Mouse (Mus musculus): ENCODE data around the gene C3ar1. TPM values are rescaled to one million over a fixed set of nuclear protein-coding genes. Genes with fewer than 3 reads are reported as not detected.

C3ar1 gene
- polyA plus RNA-seq, 1 experiment from 2014 or later: 2.5 TPM

DNA sequence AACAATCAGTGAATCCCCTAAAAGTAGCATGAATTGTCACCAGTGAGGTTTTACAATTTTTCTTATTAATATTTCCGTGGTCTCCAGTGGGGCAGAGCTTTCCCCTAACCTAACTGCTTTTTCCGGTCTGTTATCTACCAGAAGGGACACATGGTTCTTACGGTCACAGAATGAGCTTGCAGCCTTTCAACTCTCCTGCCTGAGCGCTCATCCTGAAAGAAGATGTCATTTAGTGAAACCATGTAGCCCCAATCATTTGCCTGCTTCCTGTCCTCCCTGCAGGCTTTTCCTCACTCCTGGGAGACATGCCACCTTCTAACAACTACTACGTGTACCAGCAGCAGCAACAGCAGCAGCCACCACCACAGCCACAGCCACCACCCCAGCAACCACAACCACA lies 18.4 kb downstream of the C3ar1 start:
- no peak for ATAC-seq (ENCODE audit: low FRiP score, low TSS enrichment)
- Histone ChIP-seq H3K4me1 (replicated peaks; ENCODE audit: control insufficient read depth, insufficient read depth) (no peaks in the 10 kb centered on the region), H3K4me2 (replicated peaks; ENCODE audit: low read depth) (no peak overlapping the region), H3K27ac (replicated peaks) (no peak overlapping the region), H3K9me3 (ENCODE audit: control insufficient read depth, low read length) (no peaks in the 10 kb centered on the region), H3K27me3 (ENCODE audit: control insufficient read depth, insufficient read depth, low read length) (no peaks in the 10 kb centered on the region), H3K9ac (ENCODE audit: low read length) (no peak overlapping the region), H3K36me3 (ENCODE audit: control insufficient read depth, insufficient read depth, low read length) (peaks cover 57% of the 10 kb centered on the region), H3K4me3 (ENCODE audit: low read depth, low read length) (no peak overlapping the region)
- DNase-seq (ENCODE audit: low spot score): no peak
- WGBS: 86% methylated on average over 5 of the region's 5 CpGs
- TF ChIP-seq CTCF (IDR thresholded peaks at IDR 0.05; ENCODE audit: low read depth) (no peak), EP300 (optimal IDR thresholded peaks at IDR 0.05) (no peak)

DNA sequence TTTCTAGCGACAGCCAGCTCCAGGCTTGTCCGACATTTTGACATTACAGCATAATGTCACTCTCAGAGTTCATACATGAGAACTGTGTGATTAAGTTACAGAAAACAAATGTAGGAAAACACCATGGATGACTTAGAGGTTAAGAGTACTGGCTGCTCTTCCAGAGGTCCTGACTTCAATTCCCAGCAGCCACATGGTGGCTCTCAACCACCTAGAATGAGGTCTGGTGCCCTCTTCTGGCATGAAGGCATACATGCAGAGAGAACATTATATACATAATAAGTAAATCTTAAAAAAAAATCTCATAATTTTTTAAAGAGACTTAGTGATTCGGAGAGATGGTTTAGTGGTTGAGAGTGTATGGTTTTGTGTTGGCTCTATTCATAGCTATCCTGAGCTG lies 19.0 kb downstream of the C3ar1 start:
- WGBS: 97% methylated on average over 3 of the region's 3 CpGs
- TF ChIP-seq EP300 (optimal IDR thresholded peaks at IDR 0.05) (no peak), CTCF (IDR thresholded peaks at IDR 0.05; ENCODE audit: low read depth) (peak; percentile 44)

DNA sequence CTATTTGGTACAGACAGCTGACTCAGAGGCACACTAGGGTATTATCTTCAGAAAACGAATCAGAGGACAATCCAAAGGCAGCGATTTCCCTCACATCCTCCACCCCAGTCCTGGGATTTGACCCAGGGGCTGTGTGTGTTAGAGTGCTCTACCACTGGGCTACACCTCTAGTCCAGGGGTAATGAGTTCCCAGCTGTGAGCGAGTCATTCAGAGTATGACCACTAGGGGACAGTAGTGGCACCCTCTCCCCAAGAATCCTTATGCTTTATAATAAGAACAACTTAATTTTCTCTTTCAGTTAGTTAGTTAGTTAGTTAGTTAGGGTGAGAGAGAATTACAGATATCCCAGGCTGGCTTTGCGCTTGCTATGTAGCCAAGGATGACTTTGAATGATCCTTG lies 21.6 kb downstream of the C3ar1 start:
- DNase-seq (ENCODE audit: low spot score) (no peak), ATAC-seq (ENCODE audit: low FRiP score, low TSS enrichment) (no peak; the same call in 1 of the 2 replicates)
- Histone ChIP-seq H3K36me3 (ENCODE audit: control insufficient read depth, insufficient read depth, low read length) (peaks cover 50% of the 10 kb centered on the region), H3K27me3 (ENCODE audit: control insufficient read depth, insufficient read depth, low read length) (no peaks in the 10 kb centered on the region), H3K4me3 (ENCODE audit: low read depth, low read length) (no peak overlapping the region), H3K4me1 (replicated peaks; ENCODE audit: control insufficient read depth, insufficient read depth) (no peaks in the 10 kb centered on the region), H3K9me3 (ENCODE audit: control insufficient read depth, low read length) (no peaks in the 10 kb centered on the region), H3K27ac (replicated peaks) (no peak overlapping the region), H3K9ac (ENCODE audit: low read length) (no peak overlapping the region), H3K4me2 (replicated peaks; ENCODE audit: low read depth) (no peak overlapping the region)
- 75% methylated on average over 4 of the region's 4 CpGs for WGBS
- peak; percentile 84 for TF ChIP-seq CTCF (IDR thresholded peaks at IDR 0.05; ENCODE audit: low read depth)
- no peak for TF ChIP-seq EP300 (optimal IDR thresholded peaks at IDR 0.05)

More for the DNA sequence above, 19.0 kb downstream of the C3ar1 start:
- Histone ChIP-seq H3K4me1 (replicated peaks; ENCODE audit: control insufficient read depth, insufficient read depth) (no peaks in the 10 kb centered on the region), H3K4me3 (ENCODE audit: low read depth, low read length) (no peak overlapping the region), H3K9me3 (ENCODE audit: control insufficient read depth, low read length) (no peaks in the 10 kb centered on the region), H3K27me3 (ENCODE audit: control insufficient read depth, insufficient read depth, low read length) (no peaks in the 10 kb centered on the region), H3K27ac (replicated peaks) (no peak overlapping the region), H3K36me3 (ENCODE audit: control insufficient read depth, insufficient read depth, low read length) (peaks cover 60% of the 10 kb centered on the region), H3K4me2 (replicated peaks; ENCODE audit: low read depth) (no peak overlapping the region), H3K9ac (ENCODE audit: low read length) (no peak overlapping the region)
- no peak for ATAC-seq (ENCODE audit: low FRiP score, low TSS enrichment)
- no peak for DNase-seq (ENCODE audit: low spot score)

DNA sequence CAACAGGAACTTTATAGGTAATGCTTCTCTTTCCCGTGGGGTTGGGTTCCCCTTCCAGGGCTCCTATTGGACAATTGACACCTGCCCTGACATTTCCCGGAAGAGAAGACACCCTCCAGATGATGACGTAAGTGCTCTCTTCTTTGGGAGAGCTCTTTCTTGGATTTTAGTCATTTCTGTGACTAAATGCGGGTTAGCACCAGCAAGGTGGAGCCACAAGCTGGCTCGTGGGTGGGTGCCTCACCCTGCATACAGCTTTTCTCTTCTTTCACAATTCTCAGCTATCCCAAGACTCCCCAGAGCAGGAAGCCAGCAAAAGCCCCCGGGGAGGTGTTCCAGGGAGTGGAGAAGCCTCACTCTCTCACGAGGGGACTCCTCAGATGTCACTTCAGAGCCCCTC lies 23.1 kb downstream of the C3ar1 start:
- H3K27ac ChIP-seq (replicated peaks): no peak overlapping the region
- ATAC-seq (ENCODE audit: low FRiP score, low TSS enrichment) (no peak), DNase-seq (ENCODE audit: low spot score) (no peak)
- H3K4me3 ChIP-seq (ENCODE audit: low read depth, low read length): no peak overlapping the region
- peaks cover 46% of the 10 kb centered on the region for H3K36me3 ChIP-seq (ENCODE audit: control insufficient read depth, insufficient read depth, low read length)
- no peak overlapping the region for H3K9ac ChIP-seq (ENCODE audit: low read length)
- H3K27me3 ChIP-seq (ENCODE audit: control insufficient read depth, insufficient read depth, low read length): no peaks in the 10 kb centered on the region
- H3K4me2 ChIP-seq (replicated peaks; ENCODE audit: low read depth): no peak overlapping the region
- H3K4me1 ChIP-seq (replicated peaks; ENCODE audit: control insufficient read depth, insufficient read depth): no peaks in the 10 kb centered on the region
- no peaks in the 10 kb centered on the region for H3K9me3 ChIP-seq (ENCODE audit: control insufficient read depth, low read length)
- WGBS: 71% methylated on average over 7 of the region's 7 CpGs
- TF ChIP-seq CTCF (IDR thresholded peaks at IDR 0.05; ENCODE audit: low read depth): no peak
- TF ChIP-seq EP300 (optimal IDR thresholded peaks at IDR 0.05): no peak

DNA sequence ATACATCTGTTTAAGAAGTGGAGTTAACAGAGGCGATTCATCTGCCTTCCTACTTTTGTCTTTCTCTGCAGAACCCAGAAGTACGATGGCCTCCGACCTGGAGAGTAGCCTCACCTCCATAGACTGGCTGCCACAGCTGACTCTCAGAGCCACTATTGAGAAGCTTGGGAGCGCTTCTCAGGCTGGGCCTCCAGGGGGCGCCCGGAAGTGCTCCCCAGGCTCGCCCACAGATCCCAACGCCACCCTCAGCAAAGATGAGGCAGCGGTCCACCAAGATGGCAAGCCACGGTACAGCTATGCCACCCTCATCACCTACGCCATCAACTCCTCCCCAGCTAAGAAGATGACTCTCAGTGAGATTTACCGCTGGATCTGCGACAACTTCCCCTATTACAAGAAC lies 27.9 kb downstream of the C3ar1 start:
- peaks cover 14% of the 10 kb centered on the region for H3K36me3 ChIP-seq (ENCODE audit: control insufficient read depth, insufficient read depth, low read length)
- peak; percentile 38 for DNase-seq (ENCODE audit: low spot score)
- no peak overlapping the region for H3K27ac ChIP-seq (replicated peaks)
- H3K27me3 ChIP-seq (ENCODE audit: control insufficient read depth, insufficient read depth, low read length): no peaks in the 10 kb centered on the region
- ATAC-seq (ENCODE audit: low FRiP score, low TSS enrichment): no peak
- no peak overlapping the region for H3K9ac ChIP-seq (ENCODE audit: low read length)
- 61% methylated on average over 13 of the region's 13 CpGs for WGBS
- no peak overlapping the region for H3K4me3 ChIP-seq (ENCODE audit: low read depth, low read length)
- peaks cover 8% of the 10 kb centered on the region; the same call in 1 of the 2 replicates for H3K4me1 ChIP-seq (replicated peaks; ENCODE audit: control insufficient read depth, insufficient read depth)
- TF ChIP-seq EP300 (optimal IDR thresholded peaks at IDR 0.05) (no peak), CTCF (IDR thresholded peaks at IDR 0.05; ENCODE audit: low read depth) (peak; percentile 61)
- no peak overlapping the region for H3K4me2 ChIP-seq (replicated peaks; ENCODE audit: low read depth)
- no peaks in the 10 kb centered on the region for H3K9me3 ChIP-seq (ENCODE audit: control insufficient read depth, low read length)

DNA sequence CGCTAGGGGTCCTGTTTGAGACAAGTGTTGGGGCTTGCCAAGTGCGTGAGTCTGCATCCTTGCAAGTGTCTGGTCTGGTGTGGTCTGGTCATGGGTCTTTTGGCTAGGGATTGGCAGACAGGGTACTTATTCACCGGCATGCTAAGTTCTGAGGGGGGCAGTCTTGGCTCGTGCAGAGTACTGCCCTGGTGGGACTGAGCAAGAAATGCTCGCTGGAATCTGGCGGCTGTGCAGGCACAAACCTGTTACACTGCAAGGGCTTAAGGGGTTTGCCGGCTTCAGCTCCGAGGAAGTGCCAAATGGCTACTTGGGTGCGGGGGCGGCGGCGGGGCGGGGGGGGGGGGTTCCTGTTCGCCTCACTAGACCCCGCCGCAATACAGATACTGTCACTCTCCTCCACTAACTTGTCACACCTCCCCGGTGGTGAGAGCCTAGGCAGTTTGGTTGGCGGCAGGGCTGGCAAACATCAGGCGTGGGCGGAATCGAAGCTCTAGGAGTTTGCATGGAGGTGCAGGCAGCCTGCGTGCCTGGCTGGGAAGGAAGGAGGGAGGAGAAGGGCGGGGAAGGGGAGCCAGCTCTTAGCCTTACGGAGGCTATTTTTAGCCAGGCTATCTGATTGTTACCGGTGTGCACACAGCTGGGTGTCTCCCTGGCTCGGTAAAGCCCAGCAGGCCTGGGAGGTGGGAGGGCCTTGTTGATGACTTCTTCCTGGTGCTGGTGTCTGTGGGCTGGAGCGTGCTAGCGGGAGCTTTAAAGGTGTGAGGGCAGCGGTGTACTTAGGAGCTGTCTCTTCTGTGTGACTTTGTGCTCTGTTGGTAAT lies 29.8 kb downstream of the C3ar1 start:
- 5% methylated on average over 25 of the region's 29 CpGs for WGBS
- H3K27me3 ChIP-seq (ENCODE audit: control insufficient read depth, insufficient read depth, low read length): no peaks in the 10 kb centered on the region
- DNase-seq (ENCODE audit: low spot score) (peak; percentile 88), ATAC-seq (ENCODE audit: low FRiP score, low TSS enrichment) (peak; percentile 92)
- no peaks in the 10 kb centered on the region for H3K9me3 ChIP-seq (ENCODE audit: control insufficient read depth, low read length)
- peak overlapping the region; percentile 39 for H3K4me3 ChIP-seq (ENCODE audit: low read depth, low read length)
- peak overlapping the region; percentile 58 for H3K9ac ChIP-seq (ENCODE audit: low read length)
- H3K4me2 ChIP-seq (replicated peaks; ENCODE audit: low read depth): peak overlapping the region; percentile 79
- peaks cover 7% of the 10 kb centered on the region for H3K36me3 ChIP-seq (ENCODE audit: control insufficient read depth, insufficient read depth, low read length)
- H3K27ac ChIP-seq (replicated peaks): peak overlapping the region; percentile 90
- peaks cover 13% of the 10 kb centered on the region for H3K4me1 ChIP-seq (replicated peaks; ENCODE audit: control insufficient read depth, insufficient read depth)
- TF ChIP-seq EP300 (optimal IDR thresholded peaks at IDR 0.05) (no peak), CTCF (IDR thresholded peaks at IDR 0.05; ENCODE audit: low read depth) (no peak)
